Mouse (Mus musculus) erythroblast, embryonic 14.5 days (primary cell): ENCODE results near the gene Palmd.

Experiments used
- GATA1 ChIP-seq: IDR thresholded peaks from 2 replicates; pipeline ENCODE4 v1.6.1; 2012; ENCODE audit warnings: low read length, inconsistent platforms, mixed read lengths
- TAL1 ChIP-seq: IDR thresholded peaks from 3 replicates; pipeline ENCODE4 v1.6.1; 2012; ENCODE audit warnings: low read length, inconsistent platforms, mixed read lengths

- no peak for TF ChIP-seq GATA1
- no peak for TF ChIP-seq TAL1
These were observed 19.4 kb upstream of the Palmd start for GRCm38 (mm10) chr3:116988221-116988620.
